ENCODE assay signal across 19 mouse cellular contexts in genomic region chr3:22976801-22977200, GRCm38 (mm10).
DNase-seq lines count a peak whose midpoint lies in the region; ATAC-seq and TF ChIP-seq lines count a peak whose summit lies in the region.
"Had no signal": no experiment of that assay in that cellular context is flagged by ENCODE, and none has a peak within 500 bp of the region (broad histone marks: within the 10 kb centered on the region; RNA-seq: fewer than 3 reads in every experiment).

No protein-coding gene starts in this region.

- no peak for TF ChIP-seq RAD21 in MEL (IDR thresholded peaks at IDR 0.05; ENCODE audit: low read depth, low read length)

- no peaks in the 10 kb centered on the region for H3K9me3 ChIP-seq in MEL (replicated peaks; ENCODE audit: insufficient read depth, low read length)
- no peaks in the 10 kb centered on the region for H3K9me3 ChIP-seq in liver, embryonic 12.5 days (replicated peaks)
- H3K9me3 ChIP-seq: G1E had no signal

- no peak overlapping the region for H3K9ac ChIP-seq in MEL (ENCODE audit: control insufficient read depth, low read depth, low read length, poor library complexity, severe bottlenecking)
- no peak overlapping the region for H3K9ac ChIP-seq in liver, embryonic 12.5 days

- H3K27me3 ChIP-seq in MEL (ENCODE audit: control insufficient read depth in 1 of 2, insufficient read depth in 2 of 2, low read length in 2 of 2): no peaks in the 10 kb centered on the region
- H3K27me3 ChIP-seq in liver, embryonic 12.5 days (replicated peaks): no peaks in the 10 kb centered on the region
- H3K27me3 ChIP-seq: CH12.LX, Patski had no signal

- ATAC-seq in liver, embryonic 12.5 days: no peak
- ATAC-seq: activated CD4-positive, CD25-positive, alpha-beta regulatory T cell, adult 4 months; CD4-positive, CD25-positive, alpha-beta regulatory T cell, adult 4 months; Patski had no signal

- H3K4me3 ChIP-seq in MEL (ENCODE audit: control insufficient read depth in 1 of 2, insufficient read depth in 1 of 2, low read depth in 2 of 2, low read length in 2 of 2): no peak overlapping the region
- no peak overlapping the region for H3K4me3 ChIP-seq in liver, embryonic 12.5 days

- no peak for TF ChIP-seq POLR2A in MEL (IDR thresholded peaks at IDR 0.05; ENCODE audit: control insufficient read depth in 1 of 2, insufficient read depth in 1 of 2, low read depth in 1 of 2, low read length in 2 of 2, poor library complexity in 1 of 2)

- peaks cover 23 to 56% of the 10 kb centered on the region in 2 experiments for H3K4me1 ChIP-seq in MEL (ENCODE audit: control insufficient read depth in 1 of 2, insufficient read depth in 2 of 2, low read length in 2 of 2)
- no peaks in the 10 kb centered on the region for H3K4me1 ChIP-seq in liver, embryonic 12.5 days

- H3K4me2 ChIP-seq in liver, embryonic 12.5 days: no peak overlapping the region

- H3K27ac ChIP-seq in MEL (ENCODE audit: control insufficient read depth, low read depth, low read length): 0 out of 2 replicates have a peak overlapping the region, but pooled peaks have one; percentile 57
- no peak overlapping the region for H3K27ac ChIP-seq in liver, embryonic 12.5 days

- no peaks in the 10 kb centered on the region for H3K79me2 ChIP-seq in MEL (ENCODE audit: control insufficient read depth, insufficient read depth, low read length, poor library complexity)

- peak; percentile 73 to 87 for TF ChIP-seq EP300 in MEL (IDR thresholded peaks at IDR 0.05; ENCODE audit: low read depth in 1 of 2, low read length in 2 of 2)

- no peak for TF ChIP-seq CTCF in MEL (IDR thresholded peaks at IDR 0.05 in 2 of 3, conservative IDR thresholded peaks at IDR 0.05 in 1 of 3; ENCODE audit: control insufficient read depth in 1 of 3, insufficient read depth in 1 of 3, low read depth in 2 of 3, low read length in 3 of 3, poor library complexity in 1 of 3, severe bottlenecking in 1 of 3)

- peaks cover 0 to 60% of the 10 kb centered on the region in 2 experiments; a peak in 2 of 4 replicates for H3K36me3 ChIP-seq in MEL (ENCODE audit: control insufficient read depth in 1 of 2, insufficient read depth in 2 of 2, low read length in 2 of 2)
- no peaks in the 10 kb centered on the region for H3K36me3 ChIP-seq in liver, embryonic 12.5 days
- H3K36me3 ChIP-seq: G1E had no signal

- 50% methylated on average over 1 of the region's 1 CpGs for WGBS in liver, embryonic 12.5 days (ENCODE audit: insufficient replicate concordance)

- DNase-seq in MEL (ENCODE audit: low read depth, low spot score): no peak
- DNase-seq: adrenal gland, adult 2 months; adrenal gland, adult 8-10 months; adrenal gland, postnatal 10 days; adrenal gland, postnatal 14 days; adrenal gland, postnatal 25 days; adrenal gland, postnatal 36 days; B cell, adult 2 months; cerebellum, adult 11 months; cerebellum, adult 11-12 months; cerebellum, adult 18-20 months; cerebellum, adult 2 months; cerebellum, adult 8-10 months had no signal

TF ChIP-seq in MEL, 35 proteins besides CTCF, POLR2A, EP300 and RAD21:
- TF ChIP-seq GATA1 (IDR thresholded peaks at IDR 0.05; ENCODE audit: low read depth, low read length) (peak; percentile 90), MAX (IDR thresholded peaks at IDR 0.05; ENCODE audit: low read length) (no peak), ZNF384 (IDR thresholded peaks at IDR 0.05; ENCODE audit: low read depth, low read length) (0 out of 2 replicates have a peak, but pooled peaks have one; percentile 32), TCF12 (IDR thresholded peaks at IDR 0.05; ENCODE audit: low read depth, low read length) (peak; percentile 32; the same call in 1 of the 2 replicates), USF1 (IDR thresholded peaks at IDR 0.05; ENCODE audit: low read depth, low read length) (peak; percentile 78), ETS1 (IDR thresholded peaks at IDR 0.05; ENCODE audit: low read depth, low read length) (peak; percentile 66), KAT2A (conservative IDR thresholded peaks at IDR 0.05; ENCODE audit: low read depth, low read length) (no peak), BHLHE40 (IDR thresholded peaks at IDR 0.05; ENCODE audit: borderline replicate concordance, low read depth, low read length) (peak; percentile 85; the same call in 1 of the 2 replicates), UBTF (IDR thresholded peaks at IDR 0.05; ENCODE audit: borderline replicate concordance, insufficient read depth, low read depth, low read length) (no peak), CHD1 (IDR thresholded peaks at IDR 0.05; ENCODE audit: low read depth, low read length) (no peak)
